Mouse (Mus musculus): ENCODE data around the gene Gm21921.
"Not testable (repeated sequence)": the region's sequence is repeated elsewhere in the genome, so short reads cannot be mapped to it uniquely, and the experiment has no call there.

Gene Gm21921

GRCm38 (mm10) chrY:24796143-24796542 lies at the start of gene Gm21921:
Gene Gm21921 (minus strand): TSS chrY:24796243.
- DNase-seq = not testable (repeated sequence)

All from right cerebral cortex, postnatal 25 days (tissue).